ENCODE assay signal across 15 mouse cellular contexts in the genomic region with DNA sequence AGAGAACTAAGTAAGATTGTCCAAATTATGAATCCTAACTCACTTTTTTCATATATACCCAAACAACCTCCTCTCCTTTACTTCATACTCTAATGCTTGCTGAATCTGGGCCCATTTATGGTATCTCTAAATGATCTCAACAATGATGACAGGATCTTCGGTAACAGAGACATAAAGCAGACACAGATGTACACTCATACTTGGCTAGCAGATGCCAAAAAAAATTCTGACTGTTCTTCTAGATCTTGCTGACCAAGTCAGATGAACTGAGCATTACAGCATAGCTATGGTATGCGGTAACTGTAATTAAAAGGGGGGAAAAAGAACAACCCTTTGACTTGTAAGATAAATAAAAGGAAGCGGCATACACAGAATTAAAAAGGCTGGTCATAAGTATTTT. TPM values are rescaled to one million over a fixed set of nuclear protein-coding genes. Genes with fewer than 3 reads are reported as not detected.
DNase-seq lines count a peak whose midpoint lies in the region; ATAC-seq and TF ChIP-seq lines count a peak whose summit lies in the region.
"Had no signal": no experiment of that assay in that cellular context is flagged by ENCODE, and none has a peak within 500 bp of the region (broad histone marks: within the 10 kb centered on the region; RNA-seq: fewer than 3 reads in every experiment).

No protein-coding gene starts in this region.

- H3K79me2 ChIP-seq in heart, adult 2 months (replicated peaks; ENCODE audit: control insufficient read depth, insufficient read depth, low read length): peaks cover 2% of the 10 kb centered on the region

- H3K4me3 ChIP-seq in heart, adult 2 months: no peak overlapping the region
- no peak overlapping the region for H3K4me3 ChIP-seq in kidney, embryonic 15.5 days (replicated peaks)
- H3K4me3 ChIP-seq in intestine, embryonic 15.5 days (replicated peaks): no peak overlapping the region
- no peak overlapping the region for H3K4me3 ChIP-seq in forebrain, postnatal 0 days (ENCODE audit: low read depth, low read length)
- H3K4me3 ChIP-seq: hindbrain, embryonic 10.5 days had no signal

- no peaks in the 10 kb centered on the region for H3K9me3 ChIP-seq in kidney, embryonic 15.5 days (replicated peaks)
- no peaks in the 10 kb centered on the region for H3K9me3 ChIP-seq in intestine, embryonic 15.5 days
- H3K9me3 ChIP-seq in forebrain, postnatal 0 days (ENCODE audit: low read length): no peaks in the 10 kb centered on the region
- H3K9me3 ChIP-seq: G1E; hindbrain, embryonic 10.5 days had no signal

- TF ChIP-seq EP300 in heart, adult 2 months (IDR thresholded peaks at IDR 0.05; ENCODE audit: insufficient read depth, low read depth, low read length): no peak

- no peak for TF ChIP-seq CTCF in heart, adult 2 months (IDR thresholded peaks at IDR 0.05)
- no peak for TF ChIP-seq CTCF in forebrain, postnatal 0 days (IDR thresholded peaks at IDR 0.05; ENCODE audit: low read depth)

- H3K27me3 ChIP-seq in heart, adult 2 months (ENCODE audit: control insufficient read depth, insufficient read depth, low read length): no peaks in the 10 kb centered on the region
- no peaks in the 10 kb centered on the region for H3K27me3 ChIP-seq in kidney, embryonic 15.5 days
- H3K27me3 ChIP-seq in intestine, embryonic 15.5 days (replicated peaks): no peaks in the 10 kb centered on the region
- H3K27me3 ChIP-seq in forebrain, postnatal 0 days (ENCODE audit: insufficient read depth, low read length): no peaks in the 10 kb centered on the region

- 27% methylated on average over 3 of the region's 3 CpGs for WGBS in heart, adult 2 months
- 51% methylated on average over 3 of the region's 3 CpGs for WGBS in kidney, embryonic 15.5 days
- 23% methylated on average over 3 of the region's 3 CpGs for WGBS in intestine, embryonic 15.5 days
- WGBS in forebrain, postnatal 0 days: 84% methylated on average over 3 of the region's 3 CpGs

- ATAC-seq in kidney, embryonic 15.5 days (replicated peaks; ENCODE audit: low FRiP score): peak; percentile 56
- peak; percentile 87 for ATAC-seq in intestine, embryonic 15.5 days
- ATAC-seq in forebrain, postnatal 0 days: no peak
- ATAC-seq: forebrain, embryonic 14.5 days; liver, postnatal 0 days had no signal

- H3K4me2 ChIP-seq in kidney, embryonic 15.5 days: no peak overlapping the region
- H3K4me2 ChIP-seq in intestine, embryonic 15.5 days (replicated peaks): no peak overlapping the region
- no peak overlapping the region for H3K4me2 ChIP-seq in forebrain, postnatal 0 days (ENCODE audit: low read depth)

- intact Hi-C loops in heart, adult 2 months (cut with DNase I): no loop called here

- peak overlapping the region; percentile 40 for H3K27ac ChIP-seq in heart, adult 2 months
- peak overlapping the region; percentile 62 for H3K27ac ChIP-seq in kidney, embryonic 15.5 days
- H3K27ac ChIP-seq in intestine, embryonic 15.5 days: peak overlapping the region; percentile 74; the same call in 1 of the 2 replicates
- no peak overlapping the region for H3K27ac ChIP-seq in forebrain, postnatal 0 days (ENCODE audit: low read depth, low read length)
- H3K27ac ChIP-seq: hindbrain, embryonic 10.5 days had no signal

- peaks cover 14% of the 10 kb centered on the region for H3K4me1 ChIP-seq in heart, adult 2 months (ENCODE audit: control insufficient read depth, insufficient read depth, low read length)
- H3K4me1 ChIP-seq in kidney, embryonic 15.5 days: peaks cover 4% of the 10 kb centered on the region
- H3K4me1 ChIP-seq in intestine, embryonic 15.5 days (replicated peaks): 0 out of 2 replicates have a peak, but pooled peaks cover 2% of the 10 kb centered on the region
- H3K4me1 ChIP-seq in forebrain, postnatal 0 days (ENCODE audit: insufficient read depth): no peaks in the 10 kb centered on the region
- H3K4me1 ChIP-seq: hindbrain, embryonic 10.5 days had no signal

- no peak for DNase-seq in heart, adult 2 months
- DNase-seq in heart, adult 18-20 months: no peak
- no peak for DNase-seq in kidney, postnatal 4 days
- DNase-seq in 3T3-L1 (ENCODE audit: low read depth, low spot score): peak; percentile 94
- no peak for DNase-seq in ovary, adult 18-20 months (ENCODE audit: low spot score)
- DNase-seq in forebrain, postnatal 0 days: no peak
- DNase-seq: cerebellum, adult 11-12 months; kidney, adult 11 months; liver, postnatal 0 days; thymus, adult 2 months had no signal

- H3K9ac ChIP-seq in heart, adult 2 months (ENCODE audit: low read depth, low read length): no peak overlapping the region
- no peak overlapping the region for H3K9ac ChIP-seq in kidney, embryonic 15.5 days
- no peak overlapping the region for H3K9ac ChIP-seq in intestine, embryonic 15.5 days
- no peak overlapping the region for H3K9ac ChIP-seq in forebrain, postnatal 0 days
- H3K9ac ChIP-seq: liver, postnatal 0 days had no signal

- TF ChIP-seq POLR2A in heart, adult 2 months (IDR thresholded peaks at IDR 0.05; ENCODE audit: insufficient read depth, low read depth, low read length): no peak

- H3K36me3 ChIP-seq in heart, adult 2 months (ENCODE audit: control insufficient read depth, insufficient read depth, low read length): peaks cover 46% of the 10 kb centered on the region
- H3K36me3 ChIP-seq in kidney, embryonic 15.5 days: 0 out of 2 replicates have a peak, but pooled peaks cover 4% of the 10 kb centered on the region
- H3K36me3 ChIP-seq in intestine, embryonic 15.5 days: no peaks in the 10 kb centered on the region
- no peaks in the 10 kb centered on the region for H3K36me3 ChIP-seq in forebrain, postnatal 0 days (ENCODE audit: insufficient read depth)
- H3K36me3 ChIP-seq: hindbrain, embryonic 10.5 days had no signal

RNA-seq across cellular contexts. Expression of gene Cmss1, which starts 43.2 kb away (rescaled TPM):
- 10 to 100 TPM; 66.9 to 74.3 TPM for total RNA-seq in heart, adult 2 months (2021)
- 17.6 and 30.2 TPM in 2 replicates for polyA plus RNA-seq in heart, adult 2 months (2012; rRNA removed)
- 10 to 100 TPM; 70.2 to 79.9 TPM for total RNA-seq in heart, adult 18-20 months (2021)
- 60.8 and 61.0 TPM in 2 replicates for polyA plus RNA-seq in kidney, embryonic 15.5 days (2015; fragmentation: Nextera tagmentation; extraction: Ambion mirVana)
- polyA plus RNA-seq in intestine, embryonic 15.5 days (2015; fragmentation: Nextera tagmentation; extraction: Ambion mirVana): 45.2 and 45.5 TPM in 2 replicates
- 12.0 and 17.4 TPM in 2 replicates for total RNA-seq in forebrain, postnatal 0 days (2014; rRNA removed)
- polyA plus RNA-seq in forebrain, postnatal 0 days (2015; fragmentation: Nextera tagmentation; extraction: Ambion mirVana): 40.6 and 43.4 TPM in 2 replicates
